Mouse (Mus musculus) natural killer cell, adult 2 months (primary cell): ENCODE results near the gene Zfp85.
A peak's percentile ranks its signal among the peaks of the same experiment; 100 is the strongest.
"Not testable (repeated sequence)": the region's sequence is repeated elsewhere in the genome, so short reads cannot be mapped to it uniquely, and the experiment has no call there.

Experiments
- DNase-seq, 2 experiments: peaks; one replicate each; pipeline ENCODE4 v3.0.0; 2022; ENCODE audit warnings: low spot score in 2 of 2

The Zfp85 gene

DNA sequence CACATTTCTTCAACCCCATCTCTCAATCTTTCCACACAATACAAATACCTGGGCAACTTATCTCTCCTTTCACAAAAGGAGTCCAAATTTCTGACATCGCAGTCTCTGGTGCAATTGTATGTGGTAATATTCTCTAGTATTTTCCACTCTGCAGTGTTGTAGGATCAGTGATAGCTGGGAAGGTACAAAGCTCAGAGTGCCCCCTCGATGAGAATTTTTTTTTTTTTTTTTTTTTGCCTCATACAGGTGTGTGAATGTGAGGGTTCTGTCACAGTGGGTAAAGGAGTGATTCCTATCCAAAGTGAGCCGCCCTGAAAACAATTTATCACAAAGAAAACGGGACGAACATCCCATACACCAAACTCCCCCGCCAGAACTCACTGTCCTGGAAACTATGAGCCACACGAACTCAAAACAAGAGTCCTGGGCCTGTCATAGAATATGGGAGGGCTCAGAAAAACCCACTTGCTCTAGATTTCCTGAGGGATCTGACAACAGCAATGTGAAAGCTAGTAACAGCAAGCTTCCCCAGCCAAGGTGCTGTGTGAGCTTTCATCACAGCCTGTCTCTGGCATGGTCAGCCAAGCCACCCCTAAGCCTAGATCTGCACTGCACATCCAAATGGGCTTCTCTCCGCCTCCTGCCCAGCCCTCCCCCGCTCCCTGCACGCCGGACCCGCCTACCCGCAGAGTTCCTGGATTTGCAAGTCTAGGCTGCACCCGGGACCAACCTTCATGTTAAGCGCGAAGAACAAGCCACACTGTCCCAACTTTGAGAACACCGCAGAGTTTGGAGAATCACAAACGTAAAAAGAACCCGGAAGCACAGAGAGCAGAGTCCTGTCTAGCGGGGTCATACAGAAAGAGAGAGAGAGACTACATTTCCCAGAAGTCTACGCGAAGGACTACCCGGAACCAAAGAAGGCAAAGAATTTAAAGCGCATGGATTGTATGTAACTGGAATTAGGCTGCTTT lies at the start of gene Zfp85:
TSS of gene Zfp85 (minus strand) at position 896 of the 974 bp plus-strand sequence.
- DNase-seq: peak; percentile 21 to 30

DNA sequence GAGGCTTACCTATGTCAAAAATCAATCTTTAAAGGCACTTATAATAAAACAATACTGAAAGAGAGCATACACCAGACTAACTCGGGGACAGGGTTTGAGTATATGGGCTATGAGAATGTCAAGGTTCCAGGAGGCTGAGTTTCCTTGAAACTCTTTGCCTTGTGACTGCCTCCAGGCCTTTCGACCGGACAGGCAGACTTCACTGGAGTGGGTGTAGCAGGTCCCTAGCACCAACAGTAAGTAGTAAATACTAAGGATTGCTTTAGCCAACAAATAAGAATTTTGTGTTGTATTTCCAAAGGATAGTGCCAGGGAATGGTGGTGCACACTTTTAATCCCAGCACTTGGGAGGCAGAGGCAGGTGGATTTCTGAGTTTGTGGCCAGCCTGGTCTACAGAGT lies 44.1 kb upstream of the Zfp85 start:
- not testable (repeated sequence) for DNase-seq

DNA sequence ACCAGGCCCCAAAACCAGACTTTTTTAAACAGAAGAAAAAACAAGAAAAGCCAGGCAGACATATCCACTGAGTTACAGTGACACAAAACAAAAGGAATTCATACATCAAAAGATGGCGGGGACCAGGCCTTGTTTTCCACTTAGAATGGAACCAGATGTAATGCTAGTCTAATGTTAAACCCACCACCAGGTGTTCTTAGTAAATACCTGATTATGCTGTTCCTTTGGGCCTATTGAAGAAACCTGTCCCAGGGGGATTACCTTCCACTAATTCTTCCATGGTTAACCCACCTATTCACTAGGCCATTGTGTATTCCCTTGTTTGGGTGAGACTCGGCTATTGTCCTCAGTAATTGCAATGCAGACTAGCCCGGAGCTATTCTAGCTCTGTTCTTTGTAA lies 43.6 kb upstream of the Zfp85 start:
- DNase-seq: no peak

DNA sequence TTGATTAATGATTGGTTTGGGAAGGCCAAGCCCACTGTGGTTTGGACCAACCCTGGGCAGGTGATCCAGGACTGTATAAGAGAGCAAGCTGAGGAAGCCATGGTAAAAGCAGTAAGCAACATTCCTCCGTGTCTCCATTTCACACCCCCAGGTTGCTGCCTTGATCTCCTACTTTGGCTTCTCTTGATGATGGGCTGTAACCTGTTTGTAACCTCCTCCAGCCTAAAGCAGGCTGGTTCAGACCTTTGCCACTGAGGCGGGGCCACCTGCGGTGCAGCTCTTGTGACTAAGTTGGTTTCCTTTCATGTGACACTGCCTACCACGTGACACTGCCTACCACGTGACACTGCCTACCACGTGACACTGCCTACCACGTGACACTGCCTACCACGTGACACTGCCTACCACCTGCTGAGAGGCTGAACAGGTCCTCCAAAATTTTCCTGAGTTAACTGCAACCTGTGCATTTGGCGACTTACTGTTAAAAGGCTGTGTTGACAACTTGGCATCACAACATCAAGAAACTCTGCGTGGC lies 37.0 kb upstream of the Zfp85 start:
- DNase-seq: no peak

DNA sequence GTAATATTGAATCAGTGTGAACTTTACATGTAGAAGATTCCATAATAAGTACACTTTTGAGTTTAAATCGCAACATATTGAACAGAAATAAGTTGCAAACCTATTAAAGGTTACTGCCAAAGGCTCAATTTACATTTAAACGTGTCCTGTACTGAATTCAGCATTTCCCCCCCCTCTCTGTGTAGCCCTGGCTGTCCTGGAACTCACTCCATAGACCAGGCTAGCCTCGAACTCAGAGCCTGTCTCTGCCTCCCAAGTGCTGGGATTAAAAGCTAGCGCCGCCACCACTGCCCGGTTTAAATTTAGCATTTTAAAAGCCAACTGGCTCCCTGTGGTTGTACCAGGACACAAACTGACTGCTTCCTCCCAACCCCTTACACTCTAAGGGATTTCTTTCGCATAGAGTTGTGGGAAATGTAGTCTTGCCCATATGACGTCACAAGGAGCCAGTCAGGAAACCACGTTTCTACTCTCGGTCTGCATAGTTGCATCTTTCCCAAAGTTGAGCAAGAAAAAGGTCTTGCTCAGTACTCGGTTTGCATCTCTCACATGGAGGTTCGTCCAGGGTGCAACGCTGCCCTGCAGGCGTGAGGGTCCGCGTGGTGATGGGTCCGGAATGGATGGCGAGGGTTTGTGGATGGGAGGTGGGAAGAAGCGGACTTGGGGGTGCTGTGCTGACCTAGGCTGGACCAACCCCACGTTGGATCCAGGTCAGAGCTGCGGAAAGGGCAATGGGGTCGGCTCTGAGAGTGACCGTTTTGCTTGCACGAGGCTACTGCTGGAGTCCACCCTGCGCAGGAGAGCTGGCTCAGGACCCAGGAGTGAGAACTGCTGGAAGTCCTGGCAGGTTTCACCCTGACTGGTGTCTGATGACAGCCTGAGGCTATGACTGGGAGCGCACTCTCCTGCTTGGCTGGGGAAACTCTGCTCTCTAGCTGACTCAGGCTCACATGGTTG lies 24.5 kb upstream of the Zfp85 start, which contains the start of gene Zfp493:
TSS of gene Zfp493 (plus strand) at position 429 of the 957 bp plus-strand sequence.
- peak; percentile 41 to 43 for DNase-seq

DNA sequence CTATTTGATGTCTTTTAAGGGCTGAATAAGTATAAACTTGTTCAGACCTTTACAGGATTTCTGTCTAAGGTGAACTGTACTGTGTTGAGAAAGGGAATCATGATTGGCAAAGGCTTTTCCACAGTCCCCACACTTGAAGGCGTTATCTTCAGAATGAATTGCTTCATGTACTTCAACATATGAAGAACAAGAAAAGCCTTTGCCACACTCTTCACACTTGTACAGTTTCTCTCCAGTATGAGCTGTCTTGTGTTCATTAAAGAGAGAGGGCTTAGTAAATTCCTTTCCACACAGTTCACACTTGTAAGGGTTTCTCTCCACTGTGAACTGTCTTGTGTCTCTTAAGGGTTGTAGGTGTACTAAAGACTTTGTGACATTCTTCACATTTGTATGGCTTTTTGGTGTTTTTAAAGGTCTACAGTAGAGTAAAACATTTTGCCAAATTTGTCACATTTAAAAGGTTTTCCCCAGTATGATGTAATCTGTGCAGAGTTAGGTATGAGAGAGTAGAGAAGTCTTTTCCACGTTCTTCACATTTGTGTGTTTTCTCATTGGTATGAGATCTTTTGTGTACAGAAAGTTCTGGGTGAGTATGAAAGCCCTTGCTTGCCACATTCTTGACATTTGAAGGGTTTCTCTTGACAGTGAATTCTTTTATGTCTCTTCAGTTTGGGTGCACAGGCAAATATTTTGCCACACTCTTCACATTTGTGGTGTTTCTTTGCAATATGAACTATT lies 8.2 kb upstream of the Zfp85 start:
- DNase-seq: no peak

DNA sequence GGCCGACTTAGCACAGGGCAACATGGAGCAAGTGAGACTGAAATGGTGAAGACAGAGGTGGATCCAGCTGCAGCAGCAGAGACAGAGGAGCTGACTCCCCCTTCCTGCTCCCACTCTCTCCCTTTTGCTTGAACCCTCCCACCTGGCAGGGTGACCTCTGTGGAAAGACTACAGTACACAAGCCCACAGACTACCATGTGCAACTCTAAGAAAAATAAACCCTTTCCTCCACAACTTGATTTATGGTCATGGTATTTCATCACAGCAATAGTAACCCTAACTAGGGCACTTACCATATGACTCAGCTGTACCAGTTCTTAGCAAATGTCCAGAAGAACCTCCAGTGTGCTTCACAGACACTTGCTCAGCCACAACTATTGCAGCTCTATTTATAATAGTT lies 4.9 kb upstream of the Zfp85 start:
- DNase-seq: no peak

DNA sequence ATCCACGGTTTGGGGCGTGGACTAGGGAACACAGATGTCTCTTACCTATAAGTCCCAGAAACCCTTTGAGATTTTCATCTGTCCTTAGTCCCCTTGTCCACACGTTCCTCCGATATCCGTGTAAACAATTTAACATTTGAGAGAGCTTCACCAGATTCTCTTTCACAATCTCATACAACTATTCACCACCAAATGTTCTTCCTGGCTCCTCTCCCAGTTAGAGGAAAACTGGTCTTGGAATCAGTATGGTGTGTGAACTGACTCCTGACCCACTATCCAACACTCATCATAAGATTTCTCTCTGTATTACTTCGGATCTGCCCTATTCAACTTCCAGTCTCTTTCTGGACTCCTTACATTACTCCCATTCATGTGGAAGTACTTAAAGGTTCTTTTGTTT lies 733 bp upstream of the Zfp85 start:
- DNase-seq: no peak

DNA sequence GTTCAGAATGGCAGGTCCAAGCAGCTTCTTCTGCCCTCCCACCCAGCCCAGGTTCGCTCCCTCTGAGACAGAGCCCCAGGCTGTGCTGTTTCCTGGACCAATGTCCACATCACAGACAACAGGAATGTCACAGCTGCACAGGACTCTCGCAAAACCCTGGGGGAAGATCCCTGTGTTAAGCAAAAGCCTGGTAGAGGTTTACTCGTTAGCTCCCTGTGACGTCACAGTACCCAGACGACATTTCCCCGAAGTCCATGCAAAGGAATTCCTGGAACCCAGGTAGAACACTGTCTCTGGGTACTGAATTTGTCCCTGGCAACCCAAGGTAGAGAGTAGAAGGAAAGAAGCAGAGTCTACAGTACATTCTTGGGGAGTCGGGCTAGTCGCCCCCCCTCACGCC lies 11.1 kb downstream of the Zfp85 start:
- no peak for DNase-seq

DNA sequence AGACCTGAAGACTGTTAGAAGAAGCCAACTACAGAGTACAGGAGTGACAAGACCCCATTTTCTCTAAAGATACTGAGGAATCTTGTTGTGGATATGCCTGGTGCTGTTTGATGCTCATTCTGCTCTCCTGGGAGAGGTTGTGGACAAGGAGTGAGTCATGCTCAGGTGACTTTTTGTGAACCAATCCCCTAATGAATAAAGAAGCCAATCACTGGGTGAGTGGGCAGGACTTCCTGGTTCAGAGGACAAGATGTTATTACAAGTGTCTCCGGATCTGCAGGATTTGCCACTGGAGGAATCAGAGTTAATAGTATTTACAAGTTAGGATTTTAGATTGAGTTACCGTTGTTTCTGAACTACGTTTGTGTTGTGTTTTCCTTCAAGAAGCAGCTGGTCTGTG lies 12.1 kb downstream of the Zfp85 start:
- no peak for DNase-seq

DNA sequence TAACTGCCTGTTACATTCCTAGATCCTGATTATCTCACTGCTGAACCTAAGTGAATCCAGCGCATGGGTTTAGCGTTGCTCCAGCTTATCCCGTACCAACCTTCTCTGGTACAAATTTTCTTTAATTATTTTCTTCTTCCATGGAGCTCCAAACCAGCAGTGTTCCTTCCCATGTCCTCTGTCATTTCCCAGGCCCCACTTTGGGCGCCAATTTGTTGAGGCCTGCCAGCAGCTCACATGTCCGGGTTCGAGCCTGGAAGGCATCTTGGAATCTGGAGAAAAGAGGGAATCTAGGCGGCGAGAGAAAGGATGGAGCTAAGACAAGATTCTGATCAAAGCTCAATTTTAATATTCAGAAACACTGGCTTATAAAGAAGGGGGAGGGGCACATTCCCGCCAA lies 20.6 kb downstream of the Zfp85 start:
- not testable (repeated sequence) for DNase-seq

DNA sequence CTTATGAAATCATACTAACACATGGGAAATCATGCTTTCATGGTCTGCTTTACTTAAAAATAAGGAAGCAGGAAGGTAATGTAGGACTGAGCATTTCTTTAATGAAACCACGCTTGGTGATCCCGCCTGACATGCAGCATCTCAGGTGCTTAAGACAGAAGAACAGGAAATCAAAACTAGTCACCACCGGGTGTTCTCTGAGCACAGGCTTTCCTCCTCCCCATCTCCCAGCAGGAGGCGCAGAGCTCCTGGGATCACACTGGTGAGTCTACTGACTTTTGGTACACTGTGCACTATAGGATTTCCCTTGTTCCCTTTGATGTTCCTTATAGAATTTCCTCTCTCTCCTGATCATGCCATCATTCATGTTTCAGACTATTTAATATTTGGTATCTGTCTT lies 25.6 kb downstream of the Zfp85 start:
- not testable (repeated sequence) for DNase-seq

DNA sequence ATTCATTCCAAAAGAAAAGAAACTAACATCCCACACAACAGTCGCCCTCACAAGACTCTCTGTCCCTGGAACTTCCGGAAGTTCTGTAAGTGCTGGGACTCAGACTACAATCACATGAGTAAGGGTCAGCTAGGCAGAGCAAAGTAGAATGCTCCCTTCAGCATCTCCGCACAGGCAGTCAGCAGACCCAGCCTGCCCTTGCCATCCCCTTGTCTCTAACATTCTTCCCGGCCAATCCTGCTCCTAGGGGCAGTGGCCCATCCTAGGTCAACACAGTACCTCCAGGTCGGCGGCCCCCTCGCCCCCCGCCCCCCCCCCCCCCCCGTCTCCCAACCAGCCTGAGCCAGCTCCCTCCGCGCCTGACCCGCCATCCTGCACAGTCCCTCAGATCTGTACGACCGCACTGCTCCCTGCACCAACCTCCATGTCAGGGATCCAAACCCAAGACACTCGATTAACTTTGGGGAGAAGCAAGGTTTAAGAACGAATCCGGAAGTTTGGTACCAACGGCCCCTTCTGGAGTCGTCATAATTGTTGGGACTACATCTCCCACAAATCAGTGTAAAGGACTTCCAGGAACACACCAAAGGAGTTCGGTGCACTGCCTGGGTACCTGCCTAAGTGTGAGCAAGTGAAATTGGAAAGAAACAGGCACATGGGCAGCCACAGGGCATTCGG lies 26.2 kb downstream of the Zfp85 start, which contains the start of gene Zfp65:
TSS of gene Zfp65 (minus strand) at position 533 of the 678 bp plus-strand sequence.
- peak; percentile 11 to 25 for DNase-seq

DNA sequence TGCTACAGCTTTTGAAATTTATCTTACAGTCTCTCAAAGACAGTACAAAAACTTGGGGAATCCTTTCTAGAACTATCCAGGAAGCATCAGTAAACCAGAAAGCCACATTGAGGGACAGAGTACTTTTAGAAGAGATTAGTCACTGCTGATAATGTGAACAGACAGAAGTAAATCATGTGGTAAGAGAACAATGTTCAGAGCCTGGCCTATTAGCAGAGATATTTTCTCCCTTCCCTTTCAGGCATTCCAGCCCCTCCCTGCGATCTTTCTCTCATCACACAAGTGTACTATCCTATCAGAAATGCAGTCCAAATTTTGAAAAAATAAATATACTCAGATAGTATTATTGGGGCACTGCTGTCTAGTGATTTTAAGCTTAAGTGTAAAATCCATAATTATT lies 26.9 kb downstream of the Zfp85 start:
- no peak for DNase-seq

DNA sequence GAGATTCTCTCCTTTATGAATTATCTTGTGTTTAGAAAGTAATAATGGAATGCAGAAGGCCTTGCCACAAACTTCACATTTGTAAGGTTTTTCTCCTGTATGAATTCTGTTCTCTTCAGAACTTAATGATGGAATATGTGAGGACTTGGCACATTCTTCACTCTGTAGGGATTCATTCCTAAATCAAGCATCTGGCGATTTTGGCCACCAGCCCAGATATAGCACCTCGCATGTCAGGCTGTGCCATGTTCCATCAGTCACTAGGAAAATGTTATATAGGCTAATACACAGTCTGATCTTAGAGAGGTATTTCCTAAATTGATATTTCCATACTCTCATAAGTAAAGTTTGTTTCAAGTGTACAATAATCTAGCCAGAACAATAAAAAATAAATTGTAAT lies 29.7 kb downstream of the Zfp85 start:
- DNase-seq: not testable (repeated sequence)

DNA sequence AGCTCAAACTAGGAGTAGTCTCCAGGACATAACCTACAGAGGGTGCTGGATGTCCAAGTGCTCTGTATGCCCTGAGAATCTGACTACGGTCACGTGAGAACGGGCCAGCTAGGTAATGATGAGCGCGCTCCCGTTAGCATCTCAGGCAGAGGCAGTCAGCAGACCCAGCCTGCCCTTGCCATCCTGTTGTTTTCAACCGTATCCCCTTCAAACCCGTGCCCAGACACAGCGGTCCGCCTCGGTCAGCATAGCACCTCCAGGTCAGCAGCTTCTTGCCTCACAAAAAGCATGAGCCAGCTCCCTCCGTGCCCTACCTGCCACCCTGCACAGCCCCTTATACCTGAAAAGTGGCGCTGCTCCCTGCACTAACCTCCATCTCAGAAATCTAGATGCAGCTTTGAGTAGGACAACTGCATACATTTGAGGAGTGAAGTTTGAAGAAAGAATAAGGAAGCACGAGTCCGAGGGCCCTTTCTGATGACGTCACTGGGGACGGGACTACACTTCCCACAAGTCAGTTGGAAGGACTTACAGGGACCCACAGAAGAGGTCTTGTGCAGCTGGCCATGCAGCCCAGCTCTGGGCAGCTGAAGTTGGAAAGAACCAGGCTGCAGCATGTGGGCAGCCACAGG lies 31.1 kb downstream of the Zfp85 start:
- DNase-seq: peak; percentile 80 to 85
